Mouse (Mus musculus): Measurements from ENCODE around the gene Bcl3.

DNA sequence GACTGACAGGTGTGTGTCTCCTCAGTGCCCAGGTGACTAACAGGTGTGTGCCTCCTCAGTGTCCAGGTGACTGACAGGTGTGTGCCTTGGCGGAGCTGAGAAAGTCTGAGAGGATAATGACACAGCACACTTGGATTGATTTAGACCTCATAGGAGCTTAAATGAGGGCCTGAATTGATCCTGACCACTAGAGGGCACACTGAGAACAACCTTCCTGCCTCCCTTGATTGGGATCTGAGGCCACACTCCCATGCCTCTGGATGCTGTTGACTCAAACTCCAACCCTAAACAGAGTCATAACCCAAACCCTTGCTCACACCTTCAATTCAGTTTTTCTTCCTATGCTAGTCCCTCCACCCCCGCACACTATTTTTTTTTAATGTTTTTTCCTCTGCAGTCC, 21.8 kb downstream of the Bcl3 start:
- TF ChIP-seq POLR2A (IDR thresholded peaks at IDR 0.05; ENCODE audit: borderline replicate concordance, low read depth, low read length) (no peak), CTCF (IDR thresholded peaks at IDR 0.05; ENCODE audit: low read depth, low read length) (peak; percentile 53)

All from bone marrow macrophage, adult 2 months (primary cell).